Mouse (Mus musculus) brain, embryonic 14.5 days (tissue): Measurements from ENCODE around the gene Ppt2.

Experiments
- CTCF ChIP-seq: fragments of 200-500 bp; IDR thresholded peaks from 2 replicates; pipeline ENCODE4 v1.5.1; 2012; ENCODE audit warnings: inconsistent platforms, mild to moderate bottlenecking, moderate library complexity, borderline replicate concordance; ENCODE audit not compliant: insufficient read depth, insufficient read length; ENCODE audit errors: extremely low read depth
- POLR2A ChIP-seq: fragments of 200-500 bp; IDR thresholded peaks from 2 replicates; pipeline ENCODE4 v1.6.1; 2012; ENCODE audit warnings: mild to moderate bottlenecking, inconsistent platforms, borderline replicate concordance; ENCODE audit not compliant: poor library complexity, insufficient read depth, insufficient read length, severe bottlenecking; ENCODE audit errors: extremely low read depth

GRCm38 (mm10) chr17:34657271-34657670, 29.0 kb upstream of the Ppt2 start:
- no peak for TF ChIP-seq CTCF
- TF ChIP-seq POLR2A = no peak
